Mouse (Mus musculus): ENCODE measurements around the gene Sumo1.
A peak's percentile ranks its signal among the peaks of the same experiment; 100 is the strongest.

Sumo1 gene

GRCm38 (mm10) chr1:59593622-59594035, 77.0 kb downstream of the Sumo1 start:
- DNase-seq (ENCODE audit: low read depth) = no peak

- DNase-seq (ENCODE audit: low read depth) = peak; percentile 54
Observed at GRCm38 (mm10) chr1:59592876-59593275, 77.8 kb downstream of the Sumo1 start.

DNA sequence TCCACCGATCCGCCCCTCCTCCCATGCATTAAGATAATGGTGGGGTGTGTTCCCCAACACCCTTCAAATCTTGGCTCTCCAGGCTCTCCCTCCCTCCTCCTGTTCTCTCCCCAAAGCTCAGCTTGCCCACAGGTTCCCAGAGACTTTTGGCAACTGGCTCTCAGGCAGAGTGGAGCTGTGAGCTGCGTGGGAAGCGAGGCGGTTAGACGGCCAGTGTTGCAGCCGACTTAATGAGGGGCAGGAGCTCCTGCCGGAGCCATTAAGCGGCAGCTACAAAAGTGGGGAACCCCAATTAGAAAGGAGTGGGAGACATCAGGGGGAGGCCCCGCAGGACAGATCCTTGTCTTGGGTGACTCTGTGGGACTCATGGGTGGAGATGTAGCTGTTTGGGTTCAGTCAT, 78.3 kb downstream of the Sumo1 start:
- DNase-seq (ENCODE audit: low read depth) = no peak

DNA sequence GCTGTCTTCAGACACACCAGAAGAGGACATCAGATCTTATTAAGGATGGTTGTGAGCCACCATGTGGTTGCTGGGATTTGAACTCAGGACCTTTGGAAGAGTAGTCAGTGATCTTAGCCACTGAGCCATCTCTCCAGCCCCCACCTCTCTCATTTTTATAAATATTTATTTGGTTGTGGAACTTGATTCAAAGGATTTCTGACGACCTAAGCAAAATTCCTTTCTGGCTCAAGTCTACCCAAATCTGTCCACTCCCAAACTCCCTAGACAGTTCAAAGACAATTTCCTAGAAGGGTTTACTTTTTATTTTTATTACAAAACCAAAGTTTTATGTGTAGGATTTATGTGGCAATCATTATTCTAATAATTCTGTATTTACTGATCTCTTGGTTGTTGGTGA, 81.4 kb downstream of the Sumo1 start:
- no peak for DNase-seq (ENCODE audit: low read depth)

- DNase-seq (ENCODE audit: low read depth) = peak; percentile 83
Observed at GRCm38 (mm10) chr1:59584656-59585410, 85.8 kb downstream of the Sumo1 start.

GRCm38 (mm10) chr1:59580880-59581279, 89.8 kb downstream of the Sumo1 start:
- DNase-seq (ENCODE audit: low read depth) = peak; percentile 59

DNA sequence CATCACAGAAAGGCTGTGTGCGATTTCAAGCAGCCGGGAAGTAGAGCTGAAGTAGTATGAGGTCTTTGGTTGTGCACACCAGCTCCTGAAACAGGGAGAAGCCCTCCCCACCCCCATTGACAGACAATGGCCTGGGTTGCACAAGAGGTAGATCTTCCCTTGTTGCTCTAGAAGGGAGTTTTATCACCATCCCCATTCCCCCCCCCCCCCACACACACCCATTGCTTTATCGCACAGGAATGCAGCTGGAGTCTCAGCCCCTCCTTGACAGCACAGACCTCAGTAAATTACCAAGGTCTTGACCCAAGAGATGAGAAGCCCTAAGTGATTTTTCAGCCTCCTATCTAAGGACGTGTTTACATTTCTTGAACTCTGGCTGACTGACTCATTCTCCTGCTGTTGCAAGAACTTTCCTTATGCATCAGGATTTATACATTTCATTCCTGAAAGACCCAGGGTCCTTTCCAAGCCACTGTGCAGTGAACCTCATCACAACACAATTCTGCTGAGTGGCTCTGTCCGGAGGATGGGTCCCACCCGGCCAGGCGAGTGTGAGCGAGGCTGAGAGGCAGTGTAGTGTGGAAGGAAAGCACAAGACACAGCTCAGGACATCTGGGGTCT, 90.4 kb downstream of the Sumo1 start:
- DNase-seq (ENCODE audit: low read depth) = peak; percentile 79

- DNase-seq (ENCODE audit: low read depth) = no peak
Observed at GRCm38 (mm10) chr1:59579327-59579726, 91.3 kb downstream of the Sumo1 start.

GRCm38 (mm10) chr1:59578770-59579169, 91.9 kb downstream of the Sumo1 start:
- peak; percentile 54 for DNase-seq (ENCODE audit: low read depth)

DNA sequence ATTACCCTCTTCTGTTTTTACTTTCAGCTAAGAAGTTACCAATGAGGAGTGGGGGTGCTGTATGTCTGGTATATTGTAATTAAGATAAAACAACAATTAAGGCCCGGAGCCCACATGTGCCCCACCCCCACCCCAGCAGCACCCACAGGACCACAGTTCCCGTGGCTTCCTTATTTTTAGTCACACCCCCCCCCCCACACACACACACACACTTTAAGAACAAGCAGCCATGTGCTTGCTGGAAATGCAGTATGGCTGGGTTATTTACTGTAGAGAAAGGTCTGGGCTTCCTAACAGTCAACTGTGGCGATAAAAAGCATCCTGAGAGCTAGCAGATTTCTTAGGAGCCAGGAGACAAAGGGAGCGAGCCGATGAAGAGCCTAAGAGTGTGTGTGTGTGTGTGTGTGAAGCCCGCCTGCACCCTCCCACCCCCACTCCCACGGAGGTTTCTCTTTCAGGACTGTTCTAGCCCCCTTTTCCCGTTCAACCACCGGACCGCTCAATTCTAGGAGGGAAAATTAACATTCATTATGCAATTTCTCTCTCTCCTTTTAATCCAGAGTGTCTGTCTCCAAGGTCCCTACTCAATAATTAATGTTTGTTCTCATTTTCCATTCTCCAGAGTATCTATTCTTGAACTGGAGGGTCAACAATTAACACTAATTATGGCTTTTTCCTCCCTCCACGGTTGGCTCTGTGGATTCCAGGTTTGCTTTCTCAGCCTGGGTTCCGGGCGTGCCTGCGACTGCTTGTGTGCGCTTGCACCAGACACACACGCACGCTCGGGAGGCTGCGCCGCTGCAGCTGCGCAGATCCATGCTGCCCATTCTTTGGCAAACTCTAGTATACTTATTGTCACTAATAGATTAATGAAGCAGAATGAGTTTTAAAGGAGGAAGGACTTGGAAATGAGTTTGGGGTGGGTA, 96.1 kb downstream of the Sumo1 start:
- no peak for DNase-seq (ENCODE audit: low read depth)

- no peak for DNase-seq (ENCODE audit: low read depth)
Observed at GRCm38 (mm10) chr1:59573843-59574242, 96.8 kb downstream of the Sumo1 start.

DNA sequence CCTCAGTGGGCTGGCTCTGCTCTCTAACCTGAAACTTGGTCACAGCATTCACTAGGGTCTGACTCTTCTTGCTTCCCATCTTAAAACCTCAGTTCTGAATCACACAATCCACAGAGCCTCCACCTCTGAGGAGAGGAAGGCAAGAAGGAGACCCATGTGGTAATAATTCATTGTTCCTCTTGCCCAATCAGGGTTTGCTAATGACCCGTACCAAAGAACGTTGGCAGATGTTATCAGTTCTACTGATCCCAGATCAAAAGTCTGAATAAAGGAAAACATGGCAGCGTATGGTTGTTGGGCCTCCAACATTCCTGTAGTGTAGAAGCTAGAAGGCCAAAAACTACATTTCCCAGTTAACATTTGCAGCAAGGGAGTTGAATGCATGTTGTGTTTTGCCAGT, 99.1 kb downstream of the Sumo1 start:
- DNase-seq (ENCODE audit: low read depth) = peak; percentile 53

DNA sequence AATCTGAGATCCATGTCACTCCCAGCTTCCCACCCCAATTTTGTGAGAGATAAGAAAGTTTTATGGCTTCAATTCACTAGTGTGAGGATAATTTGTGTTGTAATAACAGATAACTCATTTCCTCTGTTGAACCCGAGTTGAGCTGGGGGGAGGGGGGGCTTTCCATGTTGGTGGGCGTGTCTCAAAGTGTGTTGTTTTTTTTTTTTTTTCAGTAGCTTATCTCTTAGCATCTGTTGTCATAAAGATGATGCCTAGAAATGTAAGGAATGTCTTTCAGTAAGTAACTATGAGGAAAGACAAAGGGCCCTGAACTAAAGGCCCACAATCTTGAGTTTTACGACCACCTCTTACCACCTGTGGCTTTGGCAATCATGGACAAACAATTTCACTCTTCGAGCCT, 99.9 kb downstream of the Sumo1 start:
- DNase-seq (ENCODE audit: low read depth) = no peak

- peak; percentile 57 for DNase-seq (ENCODE audit: low read depth)
Observed at GRCm38 (mm10) chr1:59569301-59569700, 101.3 kb downstream of the Sumo1 start.

DNA sequence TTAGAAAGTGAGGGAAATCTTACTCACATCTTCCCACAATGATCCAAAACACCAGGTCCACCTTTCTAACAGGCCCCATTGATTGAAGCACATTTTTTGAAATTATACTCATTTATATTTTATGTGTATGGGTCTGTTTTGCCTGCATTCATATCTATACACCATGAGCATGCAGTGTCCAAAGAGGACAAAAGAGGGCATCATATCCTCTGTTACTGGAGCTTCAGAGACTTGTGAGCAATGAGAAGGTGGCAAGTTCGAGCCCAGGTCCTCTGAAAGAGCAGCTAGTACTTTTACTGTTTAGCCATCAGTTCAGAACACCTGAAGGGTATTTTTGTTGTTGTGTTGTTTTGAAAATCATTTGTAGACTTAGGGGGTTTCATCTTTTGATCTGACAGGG, 102.4 kb downstream of the Sumo1 start:
- DNase-seq (ENCODE audit: low read depth) = no peak

- no peak for DNase-seq (ENCODE audit: low read depth)
Observed at GRCm38 (mm10) chr1:59567521-59567920, 103.1 kb downstream of the Sumo1 start.

DNA sequence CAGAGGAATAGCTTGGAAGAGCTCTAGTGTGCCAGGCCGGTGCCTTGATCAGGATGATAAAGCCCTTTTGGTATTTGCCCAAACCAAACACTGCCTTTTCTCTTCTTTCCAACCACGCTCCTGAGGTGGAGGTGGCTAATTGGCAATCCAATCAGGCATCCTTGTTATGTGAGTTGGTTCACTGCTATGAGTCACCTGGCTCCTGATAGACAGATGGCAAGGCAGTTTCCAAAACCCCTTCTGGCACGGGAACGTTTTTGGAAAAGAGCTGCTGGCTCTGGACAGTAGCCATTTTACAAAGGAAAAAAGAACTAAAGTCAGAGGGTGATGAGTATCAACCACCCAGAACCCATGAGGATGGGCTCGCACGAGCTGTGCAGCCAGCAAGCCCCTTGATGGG, 103.7 kb downstream of the Sumo1 start:
- DNase-seq (ENCODE audit: low read depth) = peak; percentile 79

DNA sequence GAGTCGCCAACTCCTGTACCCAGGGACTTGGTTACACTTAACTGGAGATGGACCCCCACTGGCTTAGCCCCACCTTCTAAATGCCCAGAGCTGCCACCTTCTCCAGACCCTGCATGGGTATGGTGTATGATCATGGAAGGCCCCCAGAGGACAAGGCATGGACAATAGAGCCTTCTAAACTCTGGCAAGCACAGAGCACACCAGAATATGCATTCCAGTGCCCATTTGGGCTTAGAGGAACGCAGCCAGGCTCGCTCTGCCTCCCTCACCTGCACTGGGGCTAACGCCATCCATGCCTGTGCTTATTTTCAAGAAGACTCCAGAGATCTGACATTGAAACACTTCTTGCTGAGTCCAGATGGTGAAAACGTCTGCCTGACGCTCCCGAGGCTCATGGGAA, 104.4 kb downstream of the Sumo1 start:
- no peak for DNase-seq (ENCODE audit: low read depth)

- no peak for DNase-seq (ENCODE audit: low read depth)
Observed at GRCm38 (mm10) chr1:59565804-59566203, 104.8 kb downstream of the Sumo1 start.

GRCm38 (mm10) chr1:59563581-59563980, 107.1 kb downstream of the Sumo1 start:
- DNase-seq (ENCODE audit: low read depth) = no peak

DNA sequence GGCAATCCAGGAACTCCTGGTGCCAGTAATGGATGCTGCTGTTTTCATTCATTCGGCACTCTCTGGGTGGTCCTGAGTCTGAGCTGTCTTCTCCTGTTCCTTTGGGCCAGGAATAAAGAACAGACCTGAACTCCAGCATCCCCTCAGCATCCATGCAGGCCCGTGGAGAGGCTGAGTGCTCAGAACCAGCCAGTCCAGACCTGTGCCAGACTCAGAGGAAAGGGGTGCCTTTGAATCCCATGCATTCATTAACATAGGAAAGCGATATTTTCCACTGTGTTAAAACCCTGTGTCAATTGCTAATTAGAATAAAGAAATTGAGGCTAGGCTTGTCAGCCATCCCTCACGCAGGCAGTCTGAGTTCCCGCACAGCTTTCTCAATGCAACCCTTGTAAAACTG, 116.9 kb downstream of the Sumo1 start:
- DNase-seq (ENCODE audit: low read depth) = no peak

DNA sequence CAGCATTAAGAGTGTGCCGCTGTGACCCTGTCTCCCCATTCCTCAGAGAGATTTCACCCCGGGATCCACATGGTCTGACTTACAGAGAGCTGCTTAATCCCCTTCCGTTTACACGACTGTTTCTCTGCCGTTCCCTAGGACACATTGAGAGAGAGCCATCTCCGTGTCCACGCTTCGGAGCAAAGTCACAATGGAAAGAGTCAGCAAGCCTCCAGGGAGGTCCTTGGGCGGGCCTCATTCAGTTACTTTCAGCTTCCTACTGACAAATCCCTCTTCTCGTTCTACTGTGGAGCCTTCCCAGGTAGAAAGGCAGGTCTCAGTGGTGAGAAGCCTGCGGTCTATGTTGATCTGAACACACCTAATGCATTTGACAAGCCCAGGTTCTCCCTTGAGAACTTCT, 119.6 kb downstream of the Sumo1 start:
- DNase-seq (ENCODE audit: low read depth) = no peak

DNA sequence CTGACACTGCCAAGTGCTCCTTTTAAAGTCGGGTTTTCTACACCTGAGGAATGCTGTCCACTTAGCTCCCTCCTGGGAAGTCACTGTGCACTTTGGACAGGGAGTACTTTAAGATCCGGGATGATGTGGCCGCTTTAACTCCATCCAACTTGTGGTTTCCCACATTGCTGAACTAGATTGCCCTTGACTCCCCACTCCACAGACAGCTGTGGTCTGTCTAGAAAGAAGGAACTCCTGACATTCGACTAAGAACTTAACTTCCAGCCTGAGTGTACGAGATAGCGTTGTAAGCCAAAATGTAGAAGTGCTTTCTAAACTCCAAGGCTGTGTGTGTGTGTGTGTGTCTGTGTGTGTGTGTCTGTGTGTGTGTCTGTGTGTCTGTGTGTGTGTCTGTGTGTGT, 120.4 kb downstream of the Sumo1 start:
- DNase-seq (ENCODE audit: low read depth) = no peak
